Mouse (Mus musculus): ENCODE results near the gene Chil5. TPM values are rescaled to one million over a fixed set of nuclear protein-coding genes. Genes with fewer than 3 reads are reported as not detected.
"Not testable (repeated sequence)": the region's sequence is repeated elsewhere in the genome, so short reads cannot be mapped to it uniquely, and the experiment has no call there.

Chil5 gene
- total and polyA plus RNA-seq, 3 experiments = not detected

- H3K27me3 ChIP-seq (ENCODE audit: control insufficient read depth in 1 of 2, insufficient read depth in 2 of 2, low read length in 2 of 2); H3K9ac ChIP-seq (ENCODE audit: control insufficient read depth, low read depth, low read length, poor library complexity, severe bottlenecking); H3K79me2 ChIP-seq (ENCODE audit: control insufficient read depth, insufficient read depth, low read length, poor library complexity); H3K36me3 ChIP-seq (ENCODE audit: control insufficient read depth in 1 of 2, insufficient read depth in 2 of 2, low read length in 2 of 2); H3K4me1 ChIP-seq (ENCODE audit: control insufficient read depth in 1 of 2, insufficient read depth in 2 of 2, low read length in 2 of 2); H3K4me3 ChIP-seq (ENCODE audit: control insufficient read depth in 1 of 2, insufficient read depth in 1 of 2, low read depth in 2 of 2, low read length in 2 of 2); H3K9me3 ChIP-seq (replicated peaks; ENCODE audit: insufficient read depth, low read length); H3K27ac ChIP-seq (ENCODE audit: control insufficient read depth, low read depth, low read length): not testable (repeated sequence)
- TF ChIP-seq RAD21 (IDR thresholded peaks at IDR 0.05; ENCODE audit: low read depth, low read length) = peak; percentile 69
- peak; percentile 47 to 64 (median 58) for TF ChIP-seq CTCF (IDR thresholded peaks at IDR 0.05 in 2 of 3, conservative IDR thresholded peaks at IDR 0.05 in 1 of 3; ENCODE audit: control insufficient read depth in 1 of 3, insufficient read depth in 1 of 3, low read depth in 2 of 3, low read length in 3 of 3, poor library complexity in 1 of 3, severe bottlenecking in 1 of 3)
- TF ChIP-seq SMC3 (IDR thresholded peaks at IDR 0.05; ENCODE audit: low read depth, low read length) = peak; percentile 76
- TF ChIP-seq ZC3H11A (IDR thresholded peaks at IDR 0.05; ENCODE audit: low read depth, low read length) = peak; percentile 60
- peak; percentile 76 for DNase-seq (ENCODE audit: low read depth, low spot score)
Measured at GRCm38 (mm10) chr3:106067707-106068106, 35.1 kb upstream of the Chil5 start.

DNA sequence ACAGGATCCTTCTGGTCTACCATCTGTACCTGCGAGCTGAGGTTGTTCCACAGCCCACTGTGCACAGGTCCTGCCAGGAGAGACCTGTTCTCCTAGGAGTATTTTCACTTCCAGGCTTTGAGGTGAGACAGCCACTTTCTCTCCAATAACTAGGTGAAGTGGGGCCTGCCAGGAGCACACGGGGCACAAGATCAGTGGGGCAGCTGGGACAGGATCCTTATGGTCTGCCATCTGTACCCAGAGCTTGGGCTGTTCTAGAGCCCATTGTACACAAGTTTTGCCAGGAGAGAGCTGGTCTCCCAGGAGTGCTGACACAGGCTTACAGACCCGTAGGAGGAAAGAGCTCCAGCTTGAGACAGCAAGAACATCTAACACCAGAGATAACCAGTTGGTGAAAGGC, 25.4 kb upstream of the Chil5 start:
- Histone ChIP-seq H3K27ac (ENCODE audit: control insufficient read depth, low read depth, low read length) (no peak overlapping the region), H3K4me3 (ENCODE audit: control insufficient read depth in 1 of 2, insufficient read depth in 1 of 2, low read depth in 2 of 2, low read length in 2 of 2) (no peak overlapping the region), H3K9me3 (replicated peaks; ENCODE audit: insufficient read depth, low read length) (no peaks in the 10 kb centered on the region), H3K9ac (ENCODE audit: control insufficient read depth, low read depth, low read length, poor library complexity, severe bottlenecking) (no peak overlapping the region), H3K79me2 (ENCODE audit: control insufficient read depth, insufficient read depth, low read length, poor library complexity) (no peaks in the 10 kb centered on the region), H3K36me3 (ENCODE audit: control insufficient read depth in 1 of 2, insufficient read depth in 2 of 2, low read length in 2 of 2) (no peaks in the 10 kb centered on the region), H3K4me1 (ENCODE audit: control insufficient read depth in 1 of 2, insufficient read depth in 2 of 2, low read length in 2 of 2) (no peaks in the 10 kb centered on the region), H3K27me3 (ENCODE audit: control insufficient read depth in 1 of 2, insufficient read depth in 2 of 2, low read length in 2 of 2) (no peaks in the 10 kb centered on the region; a peak in 1 of 4 replicates)
- DNase-seq (ENCODE audit: low read depth, low spot score) = no peak
- TF ChIP-seq JUND (IDR thresholded peaks at IDR 0.05; ENCODE audit: low read depth, low read length) (no peak), NRF1 (IDR thresholded peaks at IDR 0.05; ENCODE audit: insufficient read depth, low read depth, low read length, poor library complexity, severe bottlenecking) (no peak), MEF2A (IDR thresholded peaks at IDR 0.05; ENCODE audit: extremely low read depth, insufficient replicate concordance, low read depth, low read length, poor library complexity, severe bottlenecking) (no peak), NELFE (IDR thresholded peaks at IDR 0.05; ENCODE audit: low read depth, low read length) (no peak), GATA1 (IDR thresholded peaks at IDR 0.05; ENCODE audit: low read depth, low read length) (no peak), RCOR1 (IDR thresholded peaks at IDR 0.05; ENCODE audit: low read depth, low read length) (no peak), GABPA (IDR thresholded peaks at IDR 0.05; ENCODE audit: low read depth, low read length) (no peak), POLR2AphosphoS2 (IDR thresholded peaks at IDR 0.05; ENCODE audit: low read length) (no peak), USF2 (IDR thresholded peaks at IDR 0.05; ENCODE audit: borderline replicate concordance in 1 of 2, insufficient read depth in 1 of 2, low read depth in 1 of 2, low read length in 2 of 2) (no peak), CHD1 (IDR thresholded peaks at IDR 0.05; ENCODE audit: low read depth, low read length) (no peak), USF1 (IDR thresholded peaks at IDR 0.05; ENCODE audit: low read depth, low read length) (no peak), ZNF384 (IDR thresholded peaks at IDR 0.05; ENCODE audit: low read depth, low read length) (no peak), MAX (IDR thresholded peaks at IDR 0.05; ENCODE audit: low read length) (no peak), MYC (IDR thresholded peaks at IDR 0.05; ENCODE audit: low read depth, low read length) (no peak), POLR2A (IDR thresholded peaks at IDR 0.05; ENCODE audit: control insufficient read depth in 1 of 2, insufficient read depth in 1 of 2, low read depth in 1 of 2, low read length in 2 of 2, poor library complexity in 1 of 2) (no peak), MAZ (IDR thresholded peaks at IDR 0.05; ENCODE audit: low read depth, low read length) (no peak), TBP (IDR thresholded peaks at IDR 0.05; ENCODE audit: low read depth, low read length) (no peak)

Measured in MEL (cell line).